Mouse (Mus musculus) bone marrow, adult 2 months (tissue): ENCODE measurements around the gene Myo1g.

Experiments used
- CTCF ChIP-seq: fragments of 200-500 bp; IDR thresholded peaks from 2 replicates; pipeline ENCODE4 v1.5.1; 2011; ENCODE audit warnings: low read length, control low read depth; ENCODE audit not compliant: control insufficient read depth, insufficient read depth
- POLR2A ChIP-seq: fragments of 200-500 bp; IDR thresholded peaks from 2 replicates; pipeline ENCODE4 v1.6.1; 2011; ENCODE audit warnings: low read depth, mild to moderate bottlenecking, control low read depth, low read length, borderline replicate concordance; ENCODE audit not compliant: control insufficient read depth

GRCm38 (mm10) chr11:6497311-6497948 is 23.3 kb downstream of the Myo1g start:
- TF ChIP-seq CTCF: no peak
- no peak for TF ChIP-seq POLR2A
